Mouse (Mus musculus) pancreas, adult 10 weeks (tissue): Measurements from ENCODE around the gene Sumo3. TPM values are rescaled to one million over a fixed set of nuclear protein-coding genes. Genes with fewer than 3 reads are reported as not detected.

ENCODE experiments used
- polyA plus RNA-seq: library from polyadenylated mRNA; stranded (reverse); fragments of 350-450 nt; fragmentation: Illumina TruSeq; extraction: RNeasy Lipid Tissue Mini Kit (QIAGEN cat#74804); gene quantifications from one replicate; pipeline ENCODE4 v1.2.3, GENCODE M21; 2015; ENCODE audit warnings: low read depth, low replicate concordance; ENCODE audit not compliant: insufficient read depth

Sumo3 gene
- polyA plus RNA-seq = 25.0 TPM

DNA sequence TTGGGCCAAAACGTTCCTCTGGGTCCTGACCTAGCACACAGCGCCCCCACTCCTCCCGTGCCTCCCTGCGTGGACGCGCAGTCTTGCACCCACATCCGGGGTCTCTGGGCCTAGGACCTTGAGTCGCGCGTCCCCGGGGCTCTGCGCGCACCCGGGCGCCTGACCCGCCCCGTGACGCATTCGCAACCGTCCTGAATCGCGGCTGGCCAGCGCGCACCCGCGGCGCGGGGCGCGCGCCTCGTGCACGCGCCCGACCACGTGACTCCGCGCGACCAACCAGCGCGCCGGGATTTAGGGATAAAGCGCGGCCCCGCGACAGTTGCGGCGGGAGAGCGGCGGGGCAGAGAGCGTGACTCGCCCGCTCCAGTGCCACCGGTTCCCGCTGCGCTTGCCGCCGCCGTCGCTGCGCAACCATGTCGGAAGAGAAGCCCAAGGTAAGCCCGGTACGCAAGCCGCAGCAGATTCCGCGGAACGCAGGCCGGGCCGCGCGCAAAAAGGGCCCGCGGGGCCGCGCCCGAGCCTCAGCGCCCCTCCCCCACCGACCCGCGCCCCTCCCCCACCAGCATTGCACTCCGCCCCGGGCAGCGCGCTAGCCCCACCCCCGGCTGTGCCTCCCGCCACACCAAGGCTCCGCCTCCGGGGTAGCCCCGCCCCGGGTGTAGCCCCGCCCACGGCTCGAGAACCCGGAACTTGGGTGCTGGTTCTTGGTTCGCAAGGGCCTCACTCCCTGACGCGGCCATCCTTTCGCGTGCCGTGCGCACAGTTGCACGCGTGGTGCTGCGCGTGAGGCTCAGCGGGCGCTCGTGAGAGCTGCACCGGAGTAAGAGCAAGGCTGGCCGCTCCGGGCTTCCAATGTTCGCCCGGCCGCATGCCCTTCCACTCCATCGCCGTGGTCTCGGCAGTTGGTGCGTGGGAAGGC, at the start of gene Sumo3, which contains the start of gene Gm49325:
Gene Sumo3, plus strand, starts transcription at position 190 of the 919 bp plus-strand sequence.
Gene Gm49325, plus strand, starts transcription at position 290 of the 919 bp plus-strand sequence.

DNA sequence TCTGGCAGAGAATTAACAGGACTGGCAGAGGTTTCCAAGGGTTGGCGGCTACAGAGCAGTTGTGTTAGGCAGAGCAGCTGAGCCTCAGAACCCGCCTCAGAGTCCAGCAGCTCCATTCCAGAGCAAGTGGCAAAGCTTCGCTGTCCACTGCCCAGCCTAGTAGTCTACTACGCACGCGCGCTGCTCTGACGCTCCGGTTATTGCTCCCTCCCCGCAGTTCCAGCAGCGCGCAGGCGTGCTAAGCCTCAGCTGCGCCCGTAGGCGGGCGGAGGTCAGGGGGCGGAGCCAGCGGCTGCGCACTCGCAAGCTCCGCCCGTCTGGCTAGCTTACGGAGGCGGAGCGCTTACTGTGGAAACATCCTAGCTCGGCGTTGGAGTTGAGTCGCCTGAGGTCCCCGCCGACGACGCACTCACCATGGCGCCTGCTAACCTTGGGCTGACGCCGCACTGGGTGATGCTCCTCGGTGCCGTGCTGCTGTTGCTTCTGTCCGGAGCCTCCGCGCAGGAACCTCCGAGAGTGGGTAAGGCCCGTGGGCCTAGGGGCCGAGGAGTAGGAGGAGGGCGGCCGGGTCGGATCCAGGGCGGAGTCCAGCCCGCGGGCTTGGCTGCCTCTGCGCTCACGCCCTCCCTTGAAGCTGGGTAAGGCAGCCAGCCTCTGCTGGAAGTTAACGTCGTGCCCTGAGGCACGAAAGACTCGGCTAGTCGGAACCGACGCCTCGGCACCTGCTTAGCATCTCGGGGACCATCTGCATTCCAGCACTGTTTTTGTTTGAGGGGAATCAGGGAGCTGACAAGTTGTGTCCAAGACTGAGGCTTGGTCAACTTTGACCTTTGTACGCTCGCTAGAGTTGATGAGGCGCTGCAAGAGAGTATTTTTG, 24.3 kb upstream of the Sumo3 start, which contains the start of gene Pttg1ip:
Gene Pttg1ip, plus strand, starts transcription at position 313 of the 877 bp plus-strand sequence.

DNA sequence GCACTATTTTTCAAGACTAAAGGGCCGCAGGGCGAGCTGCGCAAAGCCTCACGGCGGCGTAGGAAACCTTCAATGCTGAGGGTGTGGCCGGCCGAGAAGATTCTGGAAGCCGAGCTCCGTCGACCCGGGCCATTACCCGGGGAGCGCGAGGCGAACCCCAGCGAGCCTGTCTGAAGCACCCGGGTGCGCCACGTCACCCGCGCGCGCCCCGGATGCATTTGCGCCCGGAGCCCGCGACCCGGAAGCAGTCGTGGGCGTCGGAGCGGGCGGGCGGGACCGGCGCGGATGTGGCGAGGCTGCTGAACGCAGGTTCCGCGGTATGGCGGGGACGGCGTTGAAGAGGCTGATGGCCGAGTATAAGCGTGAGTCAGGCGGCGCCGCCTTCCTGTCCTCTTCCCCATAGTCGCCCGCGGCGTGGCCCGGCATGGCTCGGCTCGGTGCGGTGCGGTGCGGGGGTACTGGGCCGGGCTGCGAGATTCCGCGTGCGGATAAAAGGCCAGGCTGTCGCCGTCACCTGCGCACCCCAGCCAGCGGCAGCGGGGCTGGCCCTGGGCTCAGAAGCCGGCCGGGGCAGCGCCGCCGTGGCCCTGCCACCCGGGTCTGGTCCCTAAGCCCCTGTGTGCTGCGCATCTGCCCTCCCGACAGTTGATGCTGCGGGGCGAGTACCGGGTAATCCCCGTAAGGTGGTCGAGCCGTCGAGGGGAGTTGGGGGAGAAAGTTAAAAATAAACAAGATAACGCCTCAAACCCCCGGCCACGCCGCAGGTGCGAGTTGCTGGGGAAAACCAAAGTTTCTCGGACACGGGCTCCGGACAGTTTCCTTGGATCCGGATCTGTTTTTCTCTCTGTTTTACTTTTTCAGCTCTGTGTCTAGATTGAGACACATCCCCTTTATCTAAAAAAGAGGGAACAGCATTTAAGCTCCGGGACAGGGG, 16.4 kb downstream of the Sumo3 start, which contains the start of gene Ube2g2:
Gene Ube2g2, plus strand, starts transcription at position 221 of the 934 bp plus-strand sequence.

Other genes starting within 250 kb of the Sumo3 start
- 5.1 TPM for gene Adarb1, start 187.8 kb upstream of the Sumo3 start, polyA plus RNA-seq
- 5.0 TPM for gene Fam207a, start 90.3 kb upstream of the Sumo3 start, polyA plus RNA-seq
- 2.8 TPM for gene Itgb2, start 75.8 kb upstream of the Sumo3 start, polyA plus RNA-seq
- 43.2 TPM for gene Pttg1ip, start 24.4 kb upstream of the Sumo3 start, polyA plus RNA-seq
- gene Gm49325, start 100 bp downstream of the Sumo3 start, polyA plus RNA-seq = not detected
- gene Ube2g2, start 16.2 kb downstream of the Sumo3 start, polyA plus RNA-seq = 14.4 TPM
- not detected for gene Tspear, start 80.5 kb downstream of the Sumo3 start, polyA plus RNA-seq
- not detected for gene Gm19402, start 84.7 kb downstream of the Sumo3 start, polyA plus RNA-seq
- gene Gm9508, start 91.1 kb downstream of the Sumo3 start, polyA plus RNA-seq = not detected
- not detected for gene Gm10272, start 100.5 kb downstream of the Sumo3 start, polyA plus RNA-seq
- gene Gm10024, start 105.4 kb downstream of the Sumo3 start, polyA plus RNA-seq = not detected
- not detected for gene Gm10142, start 109.7 kb downstream of the Sumo3 start, polyA plus RNA-seq
- gene Krtap12-1, start 114.5 kb downstream of the Sumo3 start, polyA plus RNA-seq = not detected
- gene Gm10100, start 120.4 kb downstream of the Sumo3 start, polyA plus RNA-seq = not detected
- gene Gm18596, start 136.5 kb downstream of the Sumo3 start, polyA plus RNA-seq = not detected
- gene Gm9736, start 145.3 kb downstream of the Sumo3 start, polyA plus RNA-seq = not detected
- not detected for gene Gm3233, start 153.6 kb downstream of the Sumo3 start, polyA plus RNA-seq
- not detected for gene Gm3238, start 165.2 kb downstream of the Sumo3 start, polyA plus RNA-seq
- gene Gm7138, start 170.8 kb downstream of the Sumo3 start, polyA plus RNA-seq = not detected
- not detected for gene Gm3250, start 176.4 kb downstream of the Sumo3 start, polyA plus RNA-seq
- gene Gm7137, start 182.1 kb downstream of the Sumo3 start, polyA plus RNA-seq = not detected
- not detected for gene Gm9639, start 189.0 kb downstream of the Sumo3 start, polyA plus RNA-seq
- not detected for gene Gm19668, start 193.0 kb downstream of the Sumo3 start, polyA plus RNA-seq
- gene Gm9507, start 205.7 kb downstream of the Sumo3 start, polyA plus RNA-seq = not detected
- not detected for gene Gm2696, start 208.6 kb downstream of the Sumo3 start, polyA plus RNA-seq
- gene Krtap10-4, start 221.0 kb downstream of the Sumo3 start, polyA plus RNA-seq = not detected
- not detected for gene Krtap10-10, start 229.8 kb downstream of the Sumo3 start, polyA plus RNA-seq
- gene Gm36176, start 240.7 kb downstream of the Sumo3 start, polyA plus RNA-seq = not detected
- gene Gm10318, start 246.8 kb downstream of the Sumo3 start, polyA plus RNA-seq = not detected